Mouse (Mus musculus) embryonic facial prominence, embryonic 13.5 days (tissue): ENCODE data around the gene Hps4. TPM values are rescaled to one million over a fixed set of nuclear protein-coding genes. Genes with fewer than 3 reads are reported as not detected.
"Not testable (repeated sequence)": the region's sequence is repeated elsewhere in the genome, so short reads cannot be mapped to it uniquely, and the experiment has no call there.

Experiments used
- ATAC-seq: fragments of 200-750 bp; cut with Nextera tagmentation; 2 replicates; pipeline ENCODE4 v1.8.0; 2017; ENCODE audit warnings: low read depth; ENCODE audit not compliant: insufficient number of reproducible peaks, insufficient read depth, low FRiP score, low TSS enrichment
- H3K27ac ChIP-seq: fragments of 300-500 bp; sonication (generic); 2 replicates; pipeline ENCODE4 v1.5.1; 2015; ENCODE audit warnings: moderate library complexity, mild to moderate bottlenecking, inconsistent platforms
- H3K27me3 ChIP-seq: fragments of 300-500 bp; sonication (generic); 2 replicates; pipeline ENCODE4 v1.6.1; 2015; ENCODE audit warnings: mild to moderate bottlenecking, inconsistent platforms
- H3K36me3 ChIP-seq: fragments of 300-500 bp; sonication (generic); 2 replicates; pipeline ENCODE4 v1.6.1; 2015; ENCODE audit warnings: mild to moderate bottlenecking, inconsistent platforms
- H3K4me1 ChIP-seq: fragments of 300-500 bp; sonication (generic); 2 replicates; pipeline ENCODE4 v1.6.1; 2015; ENCODE audit warnings: inconsistent platforms
- H3K4me2 ChIP-seq: fragments of 300-500 bp; sonication (generic); 2 replicates; pipeline ENCODE4 v1.6.1; 2015; ENCODE audit warnings: moderate library complexity, mild to moderate bottlenecking, inconsistent platforms
- H3K4me3 ChIP-seq: fragments of 300-500 bp; sonication (generic); 2 replicates; pipeline ENCODE4 v1.5.1; 2015; ENCODE audit warnings: mild to moderate bottlenecking, inconsistent platforms
- H3K9ac ChIP-seq: fragments of 300-500 bp; sonication (generic); 2 replicates; pipeline ENCODE4 v1.6.1; 2015; ENCODE audit warnings: mild to moderate bottlenecking, inconsistent platforms
- H3K9me3 ChIP-seq: fragments of 300-500 bp; sonication (generic); 2 replicates; pipeline ENCODE4 v1.6.1; 2016; ENCODE audit warnings: inconsistent platforms
- WGBS: fragments of 180-500 bp; shearing (Covaris S2); methylation state at CpG from one replicate; pipeline ENCODE4 v1.1.7; 2015; ENCODE audit warnings: mixed read lengths; 5-methylcytosine and 5-hydroxymethylcytosine counted together
- polyA plus RNA-seq: library from polyadenylated mRNA; unstranded; fragments of >200 nt; fragmentation: Nextera tagmentation; extraction: Ambion mirVana; gene quantifications from 2 replicates; pipeline ENCODE4 v1.2.1, GENCODE M21; 2015

Hps4 gene
- polyA plus RNA-seq, 1 experiment from 2014 or later, result 42.9 TPM

- Histone ChIP-seq H3K9ac (0 out of 2 replicates have a peak overlapping the region, but pooled peaks have one; percentile 36), H3K4me1 (peaks cover 6% of the 10 kb centered on the region; the same call in 1 of the 2 replicates), H3K9me3 (no peaks in the 10 kb centered on the region), H3K27ac (no peak overlapping the region), H3K27me3 (no peaks in the 10 kb centered on the region), H3K36me3 (peaks cover 20% of the 10 kb centered on the region), H3K4me3 (no peak overlapping the region), H3K4me2 (no peak overlapping the region)
- no peak for ATAC-seq
- WGBS, result 85% methylated on average over 4 of the region's 4 CpGs
Measured at GRCm38 (mm10) chr5:112301694-112302093, 41.2 kb upstream of the Hps4 start.

DNA sequence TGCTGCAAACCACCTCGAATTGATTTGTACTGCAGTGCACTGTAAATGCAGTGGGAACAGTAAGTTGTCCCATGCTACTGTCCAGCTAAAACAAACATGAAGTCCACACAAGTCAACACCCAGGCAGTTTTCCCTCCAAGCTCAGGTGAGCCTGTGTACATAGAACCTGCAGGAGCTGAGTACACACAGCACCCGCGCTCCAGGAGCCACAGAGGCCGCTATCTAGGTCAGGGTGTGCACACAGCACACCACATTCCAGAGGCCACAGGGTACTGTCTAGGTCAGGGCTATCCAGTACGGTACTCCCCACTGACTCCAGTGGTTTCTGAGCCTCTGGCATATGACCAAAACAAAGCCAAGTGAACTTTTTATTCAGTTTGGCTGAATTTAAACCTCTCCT, 40.6 kb upstream of the Hps4 start:
- H3K4me1 ChIP-seq, result peaks cover under 1% of the 10 kb centered on the region; the same call in 1 of the 2 replicates
- peaks cover 22% of the 10 kb centered on the region for H3K36me3 ChIP-seq
- H3K4me3 ChIP-seq, result no peak overlapping the region
- no peak overlapping the region for H3K4me2 ChIP-seq
- H3K27me3 ChIP-seq, result no peaks in the 10 kb centered on the region
- H3K9me3 ChIP-seq, result no peaks in the 10 kb centered on the region
- WGBS, result 89% methylated on average over 5 of the region's 5 CpGs
- ATAC-seq, result no peak
- no peak overlapping the region for H3K9ac ChIP-seq
- H3K27ac ChIP-seq, result peak overlapping the region; percentile 7; the same call in 1 of the 2 replicates

- H3K4me3 ChIP-seq, result no peak overlapping the region
- 65% methylated on average over 5 of the region's 5 CpGs for WGBS
- ATAC-seq, result no peak
- no peaks in the 10 kb centered on the region for H3K27me3 ChIP-seq
- peaks cover 53% of the 10 kb centered on the region for H3K36me3 ChIP-seq
- H3K27ac ChIP-seq, result no peak overlapping the region
- no peaks in the 10 kb centered on the region for H3K4me1 ChIP-seq
- no peaks in the 10 kb centered on the region for H3K9me3 ChIP-seq
- no peak overlapping the region for H3K9ac ChIP-seq
- H3K4me2 ChIP-seq, result no peak overlapping the region
Measured at GRCm38 (mm10) chr5:112305842-112306241, 37.0 kb upstream of the Hps4 start.

GRCm38 (mm10) chr5:112313222-112313885, 29.5 kb upstream of the Hps4 start:
- Histone ChIP-seq H3K4me1 (no peaks in the 10 kb centered on the region), H3K4me2 (no peak overlapping the region), H3K36me3 (peaks cover 74% of the 10 kb centered on the region), H3K9ac (no peak overlapping the region), H3K27me3 (no peaks in the 10 kb centered on the region), H3K4me3 (no peak overlapping the region), H3K27ac (no peak overlapping the region), H3K9me3 (no peaks in the 10 kb centered on the region)
- ATAC-seq, result no peak
- WGBS, result 73% methylated on average over 11 of the region's 11 CpGs

DNA sequence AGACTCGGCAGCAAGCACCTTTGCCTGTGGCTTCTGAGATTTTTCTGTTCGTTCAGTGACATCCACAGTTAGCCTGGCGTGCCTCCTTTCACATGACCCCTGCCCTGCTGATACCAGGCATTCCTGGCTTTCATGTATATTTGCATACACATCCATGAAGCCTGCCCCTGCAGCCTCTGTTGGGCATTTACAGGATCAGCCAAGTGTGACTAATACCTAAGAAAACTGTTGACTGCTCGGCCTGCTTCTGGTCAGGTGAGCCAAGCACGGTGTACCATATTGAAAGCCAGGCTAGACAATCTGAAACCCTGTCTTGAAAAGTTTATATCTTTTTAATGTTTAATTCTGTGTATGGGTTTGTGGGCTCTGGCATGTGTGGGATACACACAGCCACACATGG, 26.4 kb upstream of the Hps4 start:
- no peak overlapping the region for H3K4me3 ChIP-seq
- no peaks in the 10 kb centered on the region for H3K4me1 ChIP-seq
- no peaks in the 10 kb centered on the region for H3K9me3 ChIP-seq
- WGBS, result 81% methylated on average over 5 of the region's 5 CpGs
- H3K27me3 ChIP-seq, result no peaks in the 10 kb centered on the region
- H3K9ac ChIP-seq, result no peak overlapping the region
- H3K27ac ChIP-seq, result no peak overlapping the region
- no peak overlapping the region for H3K4me2 ChIP-seq
- peaks cover 47% of the 10 kb centered on the region for H3K36me3 ChIP-seq
- ATAC-seq, result no peak

- Histone ChIP-seq H3K4me2 (no peak overlapping the region), H3K9me3 (no peaks in the 10 kb centered on the region), H3K4me3 (no peak overlapping the region), H3K9ac (no peak overlapping the region), H3K4me1 (no peaks in the 10 kb centered on the region), H3K36me3 (peaks cover 41% of the 10 kb centered on the region), H3K27ac (no peak overlapping the region), H3K27me3 (no peaks in the 10 kb centered on the region)
- 66% methylated on average over 5 of the region's 5 CpGs for WGBS
- ATAC-seq, result no peak
Measured at GRCm38 (mm10) chr5:112317328-112317727, 25.6 kb upstream of the Hps4 start.

DNA sequence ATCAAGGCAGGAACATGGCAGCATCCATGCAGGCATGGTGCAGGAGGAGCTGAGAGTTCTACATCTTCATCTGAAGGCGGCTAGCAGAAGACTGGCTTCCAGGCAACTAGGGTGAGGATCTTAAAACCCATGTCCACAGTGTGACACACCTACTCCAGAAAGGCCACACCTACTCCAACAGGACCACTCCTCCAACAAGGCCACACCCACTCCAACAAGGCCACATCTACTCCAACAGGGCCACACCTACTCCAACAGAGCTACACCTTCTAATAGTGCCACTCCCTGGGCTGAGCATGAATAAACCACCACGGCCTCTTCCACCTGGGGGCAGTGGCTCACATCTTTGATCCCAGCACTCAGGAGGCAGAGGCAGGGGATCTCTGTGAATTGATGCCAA, 23.5 kb upstream of the Hps4 start:
- peaks cover 21% of the 10 kb centered on the region for H3K36me3 ChIP-seq
- WGBS, result 57% methylated on average over 2 of the region's 2 CpGs
- not testable (repeated sequence) for H3K4me3 ChIP-seq, H3K4me2 ChIP-seq, H3K27me3 ChIP-seq, ATAC-seq, H3K9ac ChIP-seq, H3K4me1 ChIP-seq, H3K27ac ChIP-seq, H3K9me3 ChIP-seq

GRCm38 (mm10) chr5:112320379-112320778, 22.5 kb upstream of the Hps4 start:
- Histone ChIP-seq H3K27me3 (no peaks in the 10 kb centered on the region), H3K27ac (no peak overlapping the region), H3K9ac (no peak overlapping the region), H3K4me2 (no peak overlapping the region), H3K4me1 (no peaks in the 10 kb centered on the region; the same call in none of the 2 replicates), H3K9me3 (no peaks in the 10 kb centered on the region), H3K4me3 (no peak overlapping the region), H3K36me3 (peaks cover 12% of the 10 kb centered on the region)
- 71% methylated on average over 5 of the region's 5 CpGs for WGBS
- no peak for ATAC-seq

DNA sequence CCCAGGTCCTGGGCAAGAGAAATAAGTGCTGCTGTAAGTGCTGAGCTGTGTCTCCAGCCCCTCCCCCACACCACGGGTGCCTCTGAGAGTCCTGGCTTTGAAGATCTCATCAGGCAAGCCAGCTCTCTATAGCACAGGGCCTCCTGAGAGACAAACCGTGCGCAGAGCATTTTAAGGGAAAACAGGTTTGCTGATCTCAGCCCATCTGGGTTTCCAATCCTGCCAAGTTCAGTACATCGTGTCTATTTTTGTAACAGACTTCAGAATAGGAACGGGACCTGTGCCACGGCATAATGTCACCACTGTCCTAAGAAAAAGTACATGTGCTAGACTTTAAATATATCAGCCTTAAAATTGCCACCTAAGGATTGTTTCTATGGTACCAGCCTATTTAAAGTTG, 21.9 kb upstream of the Hps4 start:
- WGBS, result 63% methylated on average over 6 of the region's 6 CpGs
- no peak overlapping the region for H3K27ac ChIP-seq
- H3K4me1 ChIP-seq, result no peaks in the 10 kb centered on the region; the same call in none of the 2 replicates
- no peak overlapping the region for H3K4me3 ChIP-seq
- H3K27me3 ChIP-seq, result no peaks in the 10 kb centered on the region
- no peak overlapping the region for H3K4me2 ChIP-seq
- H3K9me3 ChIP-seq, result no peaks in the 10 kb centered on the region
- no peak for ATAC-seq
- peaks cover 7% of the 10 kb centered on the region for H3K36me3 ChIP-seq
- no peak overlapping the region for H3K9ac ChIP-seq

DNA sequence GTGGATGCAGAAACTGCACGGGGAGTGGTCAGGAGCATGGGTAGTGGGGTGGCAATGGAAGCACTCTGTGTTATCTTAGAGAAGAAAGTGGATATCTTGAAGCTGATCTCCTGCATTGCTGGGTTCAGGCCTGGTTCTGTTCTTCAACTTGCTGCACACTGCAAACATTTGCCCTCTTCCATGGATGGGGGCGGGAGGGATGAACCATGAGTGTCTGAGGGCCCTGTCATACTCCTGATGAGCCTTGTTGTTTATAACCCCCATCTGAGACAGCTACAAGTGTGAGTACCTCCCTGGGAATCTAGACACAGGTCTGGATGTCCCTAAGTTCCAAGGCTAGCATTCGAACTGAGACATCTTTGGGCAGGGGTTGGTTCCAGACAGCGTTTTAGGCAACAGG, 21.5 kb upstream of the Hps4 start:
- no peak overlapping the region for H3K9ac ChIP-seq
- no peaks in the 10 kb centered on the region for H3K27me3 ChIP-seq
- ATAC-seq, result no peak
- H3K27ac ChIP-seq, result no peak overlapping the region
- H3K4me3 ChIP-seq, result no peak overlapping the region
- no peak overlapping the region for H3K4me2 ChIP-seq
- no peaks in the 10 kb centered on the region; the same call in none of the 2 replicates for H3K4me1 ChIP-seq
- 83% methylated on average over 4 of the region's 4 CpGs for WGBS
- H3K36me3 ChIP-seq, result peaks cover 2% of the 10 kb centered on the region; the same call in 1 of the 2 replicates
- no peaks in the 10 kb centered on the region for H3K9me3 ChIP-seq

DNA sequence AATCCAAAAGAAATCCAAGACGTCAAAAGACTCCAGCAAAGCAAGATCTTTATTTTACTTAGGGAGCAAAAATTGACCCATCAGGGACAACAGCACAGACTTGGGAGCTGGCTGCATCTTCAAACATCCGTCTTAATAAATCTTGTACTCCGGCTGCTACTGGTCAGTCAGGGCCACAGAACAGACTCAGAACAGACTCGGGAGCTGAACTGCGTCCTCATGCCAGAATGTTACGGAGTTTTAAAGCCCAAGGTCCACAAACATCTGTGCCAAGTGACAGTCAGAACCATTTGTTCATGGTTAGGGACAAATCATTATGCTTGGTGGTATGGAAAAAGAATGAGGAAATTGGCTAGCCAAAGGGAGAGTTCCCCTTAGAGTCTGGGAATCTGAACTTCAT, 19.6 kb upstream of the Hps4 start:
- no peak for ATAC-seq
- no peak overlapping the region for H3K4me2 ChIP-seq
- no peak overlapping the region for H3K27ac ChIP-seq
- no peaks in the 10 kb centered on the region for H3K9me3 ChIP-seq
- peaks cover 5% of the 10 kb centered on the region for H3K4me1 ChIP-seq
- H3K27me3 ChIP-seq, result no peaks in the 10 kb centered on the region
- H3K9ac ChIP-seq, result no peak overlapping the region
- no peak overlapping the region for H3K4me3 ChIP-seq
- WGBS, result 86% methylated on average over 6 of the region's 6 CpGs
- H3K36me3 ChIP-seq, result peaks cover 6% of the 10 kb centered on the region
